Mouse (Mus musculus) cortical plate, adult 2 months (tissue): ENCODE data around the gene Olfr520.

Source experiments
- CTCF ChIP-seq: fragments of 200-500 bp; IDR thresholded peaks from 2 replicates; pipeline ENCODE4 v1.5.1; 2011; ENCODE audit warnings: mild to moderate bottlenecking, control low read depth, low read length; ENCODE audit not compliant: insufficient read depth; ENCODE audit errors: extremely low read depth
- POLR2A ChIP-seq: fragments of 200-500 bp; IDR thresholded peaks from 2 replicates; pipeline ENCODE4 v1.6.1; 2011; ENCODE audit warnings: mild to moderate bottlenecking, low read length, control low read depth; ENCODE audit not compliant: insufficient read depth; ENCODE audit errors: extremely low read depth

GRCm38 (mm10) chr7:99716536-99716935 lies 13.5 kb upstream of the Olfr520 start:
- TF ChIP-seq POLR2A (no peak), CTCF (no peak)
